Mouse (Mus musculus): ENCODE results near the gene Xntrpc.

- TF ChIP-seq EP300 (optimal IDR thresholded peaks at IDR 0.05) (no peak), CTCF (IDR thresholded peaks at IDR 0.05; ENCODE audit: low read depth) (no peak)
Measured at GRCm38 (mm10) chr7:102137898-102138297, 72.4 kb downstream of the Xntrpc start.
